Mouse (Mus musculus) G1E-ER4 (cell line): Measurements from ENCODE around the gene Oasl2. TPM values are rescaled to one million over a fixed set of nuclear protein-coding genes. Genes with fewer than 3 reads are reported as not detected.

ENCODE experiments used
- GATA1 ChIP-seq: IDR thresholded peaks from one replicate; pipeline ENCODE4 v1.8.0; 2012; ENCODE audit warnings: low read length, inconsistent platforms
- polyA plus RNA-seq: library from polyadenylated mRNA; stranded (reverse); fragments of >175 nt; gene quantifications from 2 replicates; pipeline ENCODE4 v1.2.3, GENCODE M21; 2012

Oasl2 gene
- polyA plus RNA-seq, 1 experiment, result not detected

DNA sequence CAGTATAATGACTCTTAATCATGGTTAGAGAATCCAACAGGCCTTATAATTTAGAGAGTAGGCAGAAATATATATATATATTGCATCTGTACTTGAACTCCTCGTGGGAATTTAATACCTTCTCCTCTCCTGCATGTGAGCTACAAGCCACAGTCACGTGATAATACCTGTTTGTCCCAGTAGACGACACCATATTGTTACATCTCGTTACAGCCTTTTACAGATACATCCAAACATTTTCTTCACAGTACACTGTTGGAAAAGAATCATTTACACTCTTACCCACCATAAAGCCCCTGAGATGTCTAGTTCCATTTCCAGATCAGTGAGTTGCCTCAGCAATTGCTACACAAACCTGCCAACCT lies 46.0 kb downstream of the Oasl2 start:
- no peak for TF ChIP-seq GATA1

DNA sequence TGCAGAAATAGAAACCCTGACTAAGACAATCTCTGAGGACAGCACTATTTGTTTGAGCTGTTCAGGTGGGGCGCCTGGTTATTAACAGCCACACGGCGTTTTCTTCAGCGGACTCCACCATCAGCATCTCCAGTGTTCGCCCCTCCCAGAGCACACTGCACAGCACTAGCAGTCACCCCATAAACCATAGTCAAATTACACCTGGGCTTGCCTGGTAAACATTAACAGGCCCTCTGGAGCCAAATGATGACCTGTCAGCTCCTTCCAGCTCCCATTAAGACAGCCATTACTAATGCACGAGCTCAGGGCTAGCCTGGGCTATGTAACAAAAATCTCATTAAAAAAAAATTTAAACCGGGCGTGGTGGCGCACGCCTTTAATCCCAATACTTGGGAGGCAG lies 48.3 kb downstream of the Oasl2 start:
- no peak for TF ChIP-seq GATA1

- TF ChIP-seq GATA1, result no peak
Observed at GRCm38 (mm10) chr5:114948891-114949290, 52.2 kb downstream of the Oasl2 start.

GRCm38 (mm10) chr5:114949316-114949715 lies 52.6 kb downstream of the Oasl2 start:
- no peak for TF ChIP-seq GATA1

DNA sequence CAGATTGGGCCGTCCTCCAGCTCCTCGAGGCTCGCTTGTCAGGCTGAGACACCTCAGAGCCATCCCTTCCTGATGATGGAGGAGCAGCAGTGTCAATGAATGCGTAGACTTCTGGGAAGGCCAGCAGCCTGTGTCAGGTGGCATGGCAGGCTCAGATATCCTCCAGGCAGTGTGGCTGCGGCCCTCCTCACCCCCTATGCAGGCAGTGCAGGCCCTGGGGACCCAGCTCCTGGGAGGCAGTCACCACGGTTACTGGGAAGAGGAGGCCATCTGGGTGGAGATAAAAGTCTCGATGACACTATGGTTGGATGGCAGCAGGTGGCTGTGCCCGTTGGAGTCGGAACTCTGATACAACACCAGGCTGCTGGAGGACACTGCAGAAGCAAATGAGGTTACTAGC lies 53.1 kb downstream of the Oasl2 start:
- no peak for TF ChIP-seq GATA1

GRCm38 (mm10) chr5:114950669-114951068 lies 53.9 kb downstream of the Oasl2 start:
- TF ChIP-seq GATA1, result no peak

DNA sequence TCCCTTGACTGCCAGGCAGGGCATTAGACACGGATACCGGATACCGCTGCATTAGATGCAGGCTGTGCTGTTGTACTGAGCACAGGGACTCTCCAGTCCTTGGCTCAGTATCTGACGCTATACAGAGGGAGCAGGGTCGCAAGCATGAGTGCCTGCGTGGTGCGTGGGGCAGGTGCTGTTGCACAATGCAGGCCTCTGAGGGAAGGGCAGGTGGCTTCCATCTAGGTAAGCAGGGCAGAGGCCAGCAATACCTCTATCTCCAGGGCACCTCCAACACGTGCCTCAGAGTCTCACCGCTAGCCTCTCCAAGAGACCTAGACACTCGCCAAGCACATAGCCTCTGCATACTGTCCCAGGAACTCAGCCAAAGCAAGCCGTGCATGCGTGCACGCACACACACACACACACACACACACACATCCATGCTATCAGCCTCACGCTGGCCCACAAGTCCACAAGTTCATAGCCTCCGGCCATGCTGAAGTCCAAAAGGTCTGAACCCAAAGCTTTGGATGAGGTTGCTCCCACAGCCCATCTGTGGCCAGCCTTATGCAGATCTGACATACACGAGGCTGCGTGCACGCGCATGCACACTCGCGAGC lies 54.6 kb downstream of the Oasl2 start:
- no peak for TF ChIP-seq GATA1

GRCm38 (mm10) chr5:114953326-114953725 lies 56.6 kb downstream of the Oasl2 start:
- TF ChIP-seq GATA1, result no peak

DNA sequence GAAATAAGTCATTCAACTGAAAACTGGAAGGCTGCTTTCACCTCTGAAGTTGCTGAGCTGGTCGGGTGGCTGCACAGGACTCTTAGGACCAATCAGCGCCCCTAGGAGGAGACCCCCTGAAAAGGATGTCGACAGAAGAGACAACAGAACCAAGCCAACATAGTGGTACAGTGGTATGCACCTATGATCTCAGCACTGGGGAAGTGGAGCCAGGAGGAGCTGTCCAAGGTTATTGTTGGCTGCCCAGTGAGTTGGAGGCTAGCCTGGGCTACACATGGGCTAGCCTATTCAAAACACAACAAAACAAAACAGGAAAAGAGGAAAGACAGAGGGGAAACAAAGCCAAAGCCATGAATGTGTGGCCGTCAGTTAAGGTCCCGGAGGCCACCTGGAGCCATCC lies 61.3 kb downstream of the Oasl2 start:
- TF ChIP-seq GATA1, result no peak

Other genes with a start within 250 kb of the Oasl2 start
- 0.06 and 0.14 TPM in 2 replicates for gene Trpv4, start 238.5 kb upstream of the Oasl2 start, polyA plus RNA-seq
- gene Gltp, start 206.0 kb upstream of the Oasl2 start, polyA plus RNA-seq, result 31.9 and 45.1 TPM in 2 replicates
- gene Tchp, start 189.2 kb upstream of the Oasl2 start, polyA plus RNA-seq, result 20.7 and 30.9 TPM in 2 replicates
- gene Ankrd13a, start 122.3 kb upstream of the Oasl2 start, polyA plus RNA-seq, result 367 and 441 TPM in 2 replicates
- 134 and 155 TPM in 2 replicates for gene Git2, start 121.4 kb upstream of the Oasl2 start, polyA plus RNA-seq
- gene 1500011B03Rik, start 73.5 kb upstream of the Oasl2 start, polyA plus RNA-seq, result 0.05 TPM in 1 of 2 replicates, not detected in the other
- gene 4930519G04Rik, start 43.3 kb upstream of the Oasl2 start, polyA plus RNA-seq, result not detected in 2 replicates
- not detected in 2 replicates for gene Gm9936, start 38.3 kb upstream of the Oasl2 start, polyA plus RNA-seq
- 4.5 and 5.0 TPM in 2 replicates for gene Oasl1, start 26.3 kb downstream of the Oasl2 start, polyA plus RNA-seq
- gene 2210016L21Rik, start 45.2 kb downstream of the Oasl2 start, polyA plus RNA-seq, result 42.9 and 56.7 TPM in 2 replicates
- 0.05 and 0.13 TPM in 2 replicates for gene Hnf1a, start 74.2 kb downstream of the Oasl2 start, polyA plus RNA-seq
- gene Sppl3, start 114.2 kb downstream of the Oasl2 start, polyA plus RNA-seq, result 27.2 and 31.9 TPM in 2 replicates
- gene Gm10401, start 201.4 kb downstream of the Oasl2 start, polyA plus RNA-seq, result not detected in 2 replicates
- gene Acads, start 222.4 kb downstream of the Oasl2 start, polyA plus RNA-seq, result 67.5 and 69.2 TPM in 2 replicates
- 37.8 and 47.6 TPM in 2 replicates for gene Unc119b, start 238.0 kb downstream of the Oasl2 start, polyA plus RNA-seq